Mouse (Mus musculus) stomach, embryonic 14.5 days (tissue): ENCODE measurements around the gene Iqcn. TPM values are rescaled to one million over a fixed set of nuclear protein-coding genes. Genes with fewer than 3 reads are reported as not detected.

ENCODE experiments used
- ATAC-seq: fragments of 200-750 bp; cut with Nextera tagmentation; 2 replicates; pipeline ENCODE4 v1.8.0; 2017; ENCODE audit warnings: low read depth, moderate TSS enrichment; ENCODE audit not compliant: insufficient number of reproducible peaks, insufficient read depth, low FRiP score
- H3K27ac ChIP-seq: fragments of 300-500 bp; sonication (generic); 2 replicates; pipeline ENCODE4 v1.5.1; 2014; ENCODE audit warnings: mild to moderate bottlenecking, low read length, moderate library complexity, mixed read lengths
- H3K27me3 ChIP-seq: fragments of 300-500 bp; sonication (generic); 2 replicates; pipeline ENCODE4 v1.6.1; 2014; ENCODE audit warnings: low read length, control low read depth, mixed read lengths; ENCODE audit not compliant: control insufficient read depth, insufficient read depth
- H3K36me3 ChIP-seq: fragments of 300-500 bp; sonication (generic); 2 replicates; pipeline ENCODE4 v1.6.1; 2014; ENCODE audit warnings: mild to moderate bottlenecking, control low read depth, low read length, moderate library complexity, mixed read lengths; ENCODE audit not compliant: control insufficient read depth, insufficient read depth
- H3K4me1 ChIP-seq: fragments of 300-500 bp; sonication (generic); 2 replicates; pipeline ENCODE4 v1.6.1; 2014; ENCODE audit warnings: low read length, control low read depth, mixed read lengths; ENCODE audit not compliant: control insufficient read depth, insufficient read depth
- H3K4me2 ChIP-seq: fragments of 300-500 bp; sonication (generic); replicated peaks from 2 replicates; pipeline ENCODE4 v1.6.1; 2014; ENCODE audit warnings: low read depth, low read length, control low read depth
- H3K4me3 ChIP-seq: fragments of 300-500 bp; sonication (generic); 2 replicates; pipeline ENCODE4 v1.5.1; 2014; ENCODE audit warnings: low read depth, low read length, control low read depth
- H3K9ac ChIP-seq: fragments of 300-500 bp; sonication (generic); replicated peaks from 2 replicates; pipeline ENCODE4 v1.6.1; 2014; ENCODE audit warnings: low read depth, mild to moderate bottlenecking, control low read depth, low read length, moderate library complexity, mixed read lengths
- H3K9me3 ChIP-seq: fragments of 300-500 bp; sonication (generic); 2 replicates; pipeline ENCODE4 v1.6.1; 2016; ENCODE audit warnings: low read depth, low read length, control low read depth; ENCODE audit not compliant: control insufficient read depth
- WGBS: fragments of 180-500 bp; shearing (Covaris S2); extraction: QIAGEN DNeasy Blood & Tissue Kit; methylation state at CpG from one replicate; pipeline ENCODE4 v1.1.7; 2014; 5-methylcytosine and 5-hydroxymethylcytosine counted together
- polyA plus RNA-seq: library from polyadenylated mRNA; unstranded; fragments of >200 nt; fragmentation: Nextera tagmentation; extraction: Ambion mirVana; gene quantifications from 2 replicates; pipeline ENCODE4 v1.2.1, GENCODE M21; 2014

The Iqcn gene
- polyA plus RNA-seq, 1 experiment from 2014 or later, result 0.06 TPM

DNA sequence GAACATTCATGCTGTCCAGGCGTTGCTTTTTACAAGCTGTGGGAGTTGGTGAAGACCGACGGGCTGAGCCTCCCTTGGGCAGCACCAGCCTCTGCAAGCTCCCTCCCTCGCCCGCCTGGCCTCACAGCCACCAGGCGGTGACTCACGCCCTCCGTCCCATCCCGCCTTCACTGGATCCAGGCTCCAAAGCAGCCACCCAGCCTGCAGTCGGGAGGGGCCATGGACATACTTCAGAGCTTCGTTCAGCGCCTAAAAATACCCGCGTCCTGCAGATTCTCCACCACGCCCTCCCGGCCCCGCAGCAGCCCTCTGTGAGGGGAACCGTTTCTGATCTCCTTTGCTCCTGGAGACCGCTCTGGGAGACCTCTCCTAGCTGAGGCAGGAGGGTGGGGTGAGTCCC, 21.1 kb upstream of the Iqcn start:
- Histone ChIP-seq H3K36me3 (peaks cover 8% of the 10 kb centered on the region; the same call in 1 of the 2 replicates), H3K4me1 (peaks cover 13% of the 10 kb centered on the region; the same call in 1 of the 2 replicates), H3K27me3 (no peaks in the 10 kb centered on the region), H3K9ac (peak overlapping the region; percentile 30; the same call in 1 of the 2 replicates), H3K4me3 (no peak overlapping the region), H3K9me3 (no peaks in the 10 kb centered on the region), H3K4me2 (peak overlapping the region; percentile 39), H3K27ac (peak overlapping the region; percentile 61; the same call in 1 of the 2 replicates)
- peak; percentile 58 for ATAC-seq
- WGBS, result 2% methylated on average over 19 of the region's 19 CpGs

DNA sequence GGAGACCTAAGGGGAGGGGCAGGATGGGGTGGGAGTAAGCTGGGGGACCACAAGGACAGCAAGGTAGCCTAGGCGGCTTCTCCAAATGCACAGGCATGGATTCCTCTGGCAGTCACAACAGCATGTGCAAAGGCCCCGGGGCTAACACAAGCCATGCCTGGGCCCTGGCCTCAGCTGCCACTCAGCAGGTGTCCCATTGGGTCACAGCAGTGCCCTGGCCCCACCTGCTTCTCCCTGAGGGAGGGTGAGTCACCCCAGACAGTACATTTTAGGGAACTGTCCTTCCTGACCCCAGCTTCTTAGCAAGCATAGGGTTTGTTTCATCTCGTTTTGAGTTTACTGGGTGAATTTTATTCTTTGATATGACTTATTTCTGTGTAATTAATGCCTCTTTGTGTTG, 20.6 kb upstream of the Iqcn start:
- peak overlapping the region; percentile 39 for H3K4me2 ChIP-seq
- no peak overlapping the region for H3K9ac ChIP-seq
- H3K4me1 ChIP-seq, result peaks cover 13% of the 10 kb centered on the region; the same call in 1 of the 2 replicates
- 63% methylated on average over 3 of the region's 3 CpGs for WGBS
- H3K4me3 ChIP-seq, result no peak overlapping the region
- H3K36me3 ChIP-seq, result peaks cover 8% of the 10 kb centered on the region; the same call in 1 of the 2 replicates
- peak overlapping the region; percentile 61; the same call in 1 of the 2 replicates for H3K27ac ChIP-seq
- no peak for ATAC-seq
- no peaks in the 10 kb centered on the region for H3K9me3 ChIP-seq
- H3K27me3 ChIP-seq, result no peaks in the 10 kb centered on the region

DNA sequence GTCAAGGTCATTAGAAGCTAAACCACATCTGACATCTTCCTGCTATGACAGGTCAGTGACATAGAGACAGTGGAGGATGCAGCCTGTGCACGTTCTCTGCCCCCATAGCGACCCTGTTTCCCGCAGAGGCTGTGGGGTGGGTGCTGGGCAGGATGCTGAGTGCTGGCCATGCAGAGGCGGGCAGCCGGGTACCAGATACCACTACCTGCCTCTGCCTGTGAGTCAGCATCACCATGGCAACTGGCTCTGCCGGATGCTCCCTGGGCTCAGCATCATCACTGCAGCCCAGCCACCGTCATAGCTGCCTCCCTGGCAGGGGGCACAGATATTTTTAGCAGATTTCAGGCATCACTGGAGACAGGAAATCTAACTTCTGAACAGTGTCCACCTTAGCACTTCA, 19.0 kb upstream of the Iqcn start:
- no peak overlapping the region for H3K27ac ChIP-seq
- H3K4me3 ChIP-seq, result no peak overlapping the region
- H3K9ac ChIP-seq, result no peak overlapping the region
- H3K9me3 ChIP-seq, result no peaks in the 10 kb centered on the region
- no peaks in the 10 kb centered on the region for H3K36me3 ChIP-seq
- ATAC-seq, result no peak
- no peak overlapping the region for H3K4me2 ChIP-seq
- 44% methylated on average over 7 of the region's 7 CpGs for WGBS
- H3K4me1 ChIP-seq, result peaks cover 13% of the 10 kb centered on the region; the same call in 1 of the 2 replicates
- H3K27me3 ChIP-seq, result no peaks in the 10 kb centered on the region

GRCm38 (mm10) chr8:70687576-70687975, 15.7 kb upstream of the Iqcn start:
- H3K9ac ChIP-seq, result no peak overlapping the region
- WGBS, result 76% methylated on average over 8 of the region's 8 CpGs
- no peaks in the 10 kb centered on the region for H3K9me3 ChIP-seq
- H3K4me3 ChIP-seq, result no peak overlapping the region
- H3K36me3 ChIP-seq, result no peaks in the 10 kb centered on the region
- no peak for ATAC-seq
- H3K4me2 ChIP-seq, result no peak overlapping the region
- H3K27me3 ChIP-seq, result no peaks in the 10 kb centered on the region
- no peak overlapping the region; the same call in 1 of the 2 replicates for H3K27ac ChIP-seq
- peaks cover 16% of the 10 kb centered on the region for H3K4me1 ChIP-seq

GRCm38 (mm10) chr8:70688136-70688535, 15.1 kb upstream of the Iqcn start:
- Histone ChIP-seq H3K27ac (no peak overlapping the region; the same call in 1 of the 2 replicates), H3K27me3 (no peaks in the 10 kb centered on the region), H3K36me3 (no peaks in the 10 kb centered on the region), H3K9me3 (no peaks in the 10 kb centered on the region), H3K4me2 (no peak overlapping the region), H3K9ac (no peak overlapping the region), H3K4me3 (no peak overlapping the region), H3K4me1 (peaks cover 14% of the 10 kb centered on the region)
- ATAC-seq, result no peak
- 83% methylated on average over 3 of the region's 3 CpGs for WGBS

DNA sequence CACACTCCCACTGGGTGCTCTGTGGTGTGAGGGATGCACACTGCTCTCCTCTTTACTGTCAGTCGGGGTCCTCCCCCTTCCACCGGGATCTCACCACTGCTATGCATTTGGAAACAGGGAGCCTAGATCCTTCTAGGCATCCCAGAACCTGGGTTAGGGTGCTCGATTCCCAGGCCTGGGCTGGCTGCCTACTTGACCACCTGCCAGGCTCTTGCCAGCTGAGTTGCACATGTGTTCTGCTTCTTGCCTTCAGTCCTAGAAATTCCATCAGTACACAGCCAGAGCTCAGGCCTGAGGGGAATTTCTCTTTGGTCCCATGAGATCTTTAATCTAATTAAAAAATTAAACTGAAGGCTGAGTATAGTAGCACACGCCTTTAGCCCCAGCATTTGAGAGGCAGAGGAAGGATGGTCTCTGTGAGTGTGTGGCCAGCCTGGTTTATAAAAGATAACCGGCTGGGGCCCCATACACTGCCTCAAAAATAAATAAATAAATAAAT, 13.3 kb upstream of the Iqcn start:
- H3K36me3 ChIP-seq, result no peaks in the 10 kb centered on the region
- no peak for ATAC-seq
- H3K4me2 ChIP-seq, result no peak overlapping the region
- no peak overlapping the region for H3K27ac ChIP-seq
- H3K4me1 ChIP-seq, result peaks cover 16% of the 10 kb centered on the region
- 69% methylated on average over 5 of the region's 5 CpGs for WGBS
- no peaks in the 10 kb centered on the region for H3K27me3 ChIP-seq
- H3K9ac ChIP-seq, result no peak overlapping the region
- H3K4me3 ChIP-seq, result no peak overlapping the region
- no peaks in the 10 kb centered on the region for H3K9me3 ChIP-seq

- Histone ChIP-seq H3K4me3 (peak overlapping the region; percentile 17; the same call in 1 of the 2 replicates), H3K4me1 (peaks cover 27% of the 10 kb centered on the region)
Measured at GRCm38 (mm10) chr8:70691230-70691629, 12.0 kb upstream of the Iqcn start.

GRCm38 (mm10) chr8:70691727-70692231, 11.5 kb upstream of the Iqcn start:
- under 1% methylated on average over 20 of the region's 20 CpGs for WGBS
- Histone ChIP-seq H3K9me3 (no peaks in the 10 kb centered on the region), H3K4me2 (peak overlapping the region; percentile 43), H3K36me3 (no peaks in the 10 kb centered on the region), H3K4me1 (peaks cover 31% of the 10 kb centered on the region), H3K27ac (peak overlapping the region; percentile 63; the same call in 1 of the 2 replicates), H3K4me3 (peak overlapping the region; percentile 17; the same call in 1 of the 2 replicates), H3K9ac (no peak overlapping the region; the same call in 1 of the 2 replicates), H3K27me3 (no peaks in the 10 kb centered on the region)
- ATAC-seq, result peak; percentile 60

More at GRCm38 (mm10) chr8:70691230-70691629, 12.0 kb upstream of the Iqcn start:
- Histone ChIP-seq H3K27ac (peak overlapping the region; percentile 63; the same call in 1 of the 2 replicates), H3K27me3 (no peaks in the 10 kb centered on the region), H3K4me2 (peak overlapping the region; percentile 43), H3K9ac (no peak overlapping the region; the same call in 1 of the 2 replicates), H3K36me3 (no peaks in the 10 kb centered on the region), H3K9me3 (no peaks in the 10 kb centered on the region)
- WGBS, result 66% methylated on average over 4 of the region's 4 CpGs
- no peak for ATAC-seq
